Mouse (Mus musculus) fibroblast of lung, adult 2 months (primary cell): ENCODE measurements around the gene Vmn1r160.
"Not testable (repeated sequence)": the region's sequence is repeated elsewhere in the genome, so short reads cannot be mapped to it uniquely, and the experiment has no call there.

Experiments used
- DNase-seq: peaks from one replicate; pipeline ENCODE4 v3.0.0-alpha.2; 2011; ENCODE audit warnings: low read depth

Gene Vmn1r160

GRCm38 (mm10) chr7:22870924-22871323, at the start of gene Vmn1r160:
Gene Vmn1r160 (plus strand): TSS chr7:22871224.
- not testable (repeated sequence) for DNase-seq

- DNase-seq: not testable (repeated sequence)
Measured at GRCm38 (mm10) chr7:22843505-22843904, 27.5 kb upstream of the Vmn1r160 start, which contains the start of gene Vmn1r159. Gene Vmn1r159 (minus strand): TSS chr7:22843605.
